Mouse (Mus musculus): ENCODE measurements around the gene Rnf224.
A peak's percentile ranks its signal among the peaks of the same experiment; 100 is the strongest.

GRCm38 (mm10) chr2:25224766-25225752, 11.5 kb downstream of the Rnf224 start:
- no peak for TF ChIP-seq CTCF (conservative IDR thresholded peaks at IDR 0.05; ENCODE audit: low read length)
- peak; percentile 62; the same call in 1 of the 2 replicates for TF ChIP-seq NANOG (IDR thresholded peaks at IDR 0.05; ENCODE audit: borderline replicate concordance, low read length)
- TF ChIP-seq POU5F1 (IDR thresholded peaks at IDR 0.05; ENCODE audit: borderline replicate concordance, low read length): no peak

Measured in E14TG2a.4 (cell line).